Mouse (Mus musculus) liver, embryonic 14.5 days (tissue): ENCODE measurements around the gene Cdc42ep4. TPM values are rescaled to one million over a fixed set of nuclear protein-coding genes. Genes with fewer than 3 reads are reported as not detected.

ENCODE experiments used
- ATAC-seq: fragments of 200-750 bp; cut with Nextera tagmentation; 2 replicates; pipeline ENCODE4 v1.8.0; 2017; ENCODE audit warnings: moderate number of reproducible peaks, mild to moderate bottlenecking, moderate library complexity; ENCODE audit not compliant: insufficient read depth
- DNase-seq, 3 experiments: peaks; one replicate each; pipeline ENCODE4 v3.0.0-alpha.2; 2012 to 2013; ENCODE audit warnings: low read depth in 3 of 3, low spot score in 3 of 3
- H3K27ac ChIP-seq: fragments of 300-500 bp; sonication (generic); 2 replicates; pipeline ENCODE4 v1.5.1; 2014; ENCODE audit warnings: moderate library complexity, mild to moderate bottlenecking, control low read depth, inconsistent platforms
- H3K27me3 ChIP-seq: fragments of 300-500 bp; sonication (generic); 2 replicates; pipeline ENCODE4 v1.6.1; 2014; ENCODE audit warnings: mild to moderate bottlenecking, low read length, moderate library complexity; ENCODE audit not compliant: control insufficient read depth, insufficient read depth
- H3K36me3 ChIP-seq: fragments of 300-500 bp; sonication (generic); replicated peaks from 2 replicates; pipeline ENCODE4 v1.6.1; 2014; ENCODE audit warnings: low read depth; ENCODE audit not compliant: control insufficient read depth, insufficient read depth
- H3K4me1 ChIP-seq, 2 experiments: fragments of 200-500 bp in 1 of 2; fragments of 300-500 bp in 1 of 2; sonication (generic) in 1 of 2; replicated peaks; 2 replicates each; pipeline ENCODE4 v1.6.1; 2012 to 2014; ENCODE audit warnings: antibody characterized with exemption in 1 of 2, inconsistent platforms in 1 of 2, low read length in 1 of 2; ENCODE audit not compliant: control insufficient read depth in 2 of 2, insufficient read depth in 2 of 2
- H3K4me2 ChIP-seq: fragments of 300-500 bp; sonication (generic); 2 replicates; pipeline ENCODE4 v1.6.1; 2014; ENCODE audit warnings: low read depth, mild to moderate bottlenecking, control low read depth, moderate library complexity
- H3K4me3 ChIP-seq, 2 experiments: fragments of 200-500 bp in 1 of 2; fragments of 300-500 bp in 1 of 2; sonication (generic) in 1 of 2; 2 replicates each; pipeline ENCODE4 v1.5.1; 2012 to 2014; ENCODE audit warnings: low read depth in 2 of 2, low read length in 2 of 2, mild to moderate bottlenecking in 2 of 2, control low read depth in 1 of 2, inconsistent platforms in 1 of 2, moderate library complexity in 1 of 2; ENCODE audit not compliant: insufficient read depth in 1 of 2
- H3K9ac ChIP-seq: fragments of 300-500 bp; sonication (generic); replicated peaks from 2 replicates; pipeline ENCODE4 v1.6.1; 2014; ENCODE audit warnings: mild to moderate bottlenecking, control low read depth, moderate library complexity
- H3K9me3 ChIP-seq: fragments of 300-500 bp; sonication (generic); 2 replicates; pipeline ENCODE4 v1.6.1; 2016; ENCODE audit warnings: low read length, mixed read lengths; ENCODE audit not compliant: control insufficient read depth
- CTCF ChIP-seq: IDR thresholded peaks from 2 replicates; pipeline ENCODE4 v1.5.1; 2016; ENCODE audit warnings: antibody characterized with exemption, low read depth, control low read depth
- EP300 ChIP-seq: IDR thresholded peaks from 2 replicates; pipeline ENCODE4 v1.6.1; 2016; ENCODE audit warnings: antibody characterized with exemption, low read depth
- WGBS: fragments of 180-500 bp; shearing (Covaris S2); extraction: QIAGEN DNeasy Blood & Tissue Kit; methylation state at CpG from one replicate; pipeline ENCODE4 v1.1.7; 2014; ENCODE audit not compliant: insufficient replicate concordance; 5-methylcytosine and 5-hydroxymethylcytosine counted together
- polyA plus RNA-seq, 2 experiments: library from polyadenylated mRNA; depleted of rRNA in 1 of 2; stranded (reverse) in 1 of 2; unstranded in 1 of 2; fragments of >200 nt; fragmentation: Nextera tagmentation in 1 of 2; extraction: Ambion mirVana in 1 of 2; gene quantifications; 2 replicates each; pipeline versions ENCODE4 v1.2.1 to v1.2.3; 2012 to 2014

Gene Cdc42ep4
- polyA plus RNA-seq, 2 experiments = 9.0 to 10.0 TPM

- no peaks in the 10 kb centered on the region for H3K27me3 ChIP-seq
- H3K4me1 ChIP-seq = peaks cover 15 to 32% of the 10 kb centered on the region in 2 experiments
- no peaks in the 10 kb centered on the region for H3K9me3 ChIP-seq
- no peak overlapping the region for H3K9ac ChIP-seq
- no peak for TF ChIP-seq CTCF
- TF ChIP-seq EP300 = no peak
- DNase-seq (no peak), ATAC-seq (no peak)
- H3K27ac ChIP-seq = no peak overlapping the region
- WGBS = 80% methylated on average over 12 of the region's 12 CpGs
- H3K36me3 ChIP-seq = no peaks in the 10 kb centered on the region
- no peak overlapping the region for H3K4me3 ChIP-seq
- no peak overlapping the region for H3K4me2 ChIP-seq
These were observed 44.2 kb upstream of the Cdc42ep4 start for GRCm38 (mm10) chr11:113795846-113796245.

- DNase-seq = no peak
- 54% methylated on average over 16 of the region's 16 CpGs for WGBS
- H3K27ac ChIP-seq = no peak overlapping the region
- no peak overlapping the region for H3K4me2 ChIP-seq
- H3K9ac ChIP-seq = no peak overlapping the region
- H3K36me3 ChIP-seq = no peaks in the 10 kb centered on the region
- H3K9me3 ChIP-seq = no peaks in the 10 kb centered on the region
- TF ChIP-seq EP300 (no peak), CTCF (no peak)
- peaks cover 5 to 19% of the 10 kb centered on the region in 2 experiments for H3K4me1 ChIP-seq
- no peak overlapping the region for H3K4me3 ChIP-seq
- no peaks in the 10 kb centered on the region for H3K27me3 ChIP-seq
- no peak for ATAC-seq
These were observed 39.9 kb upstream of the Cdc42ep4 start for GRCm38 (mm10) chr11:113791357-113792215.

- Histone ChIP-seq H3K36me3 (no peaks in the 10 kb centered on the region), H3K4me3 (no peak overlapping the region), H3K4me2 (no peak overlapping the region), H3K9me3 (no peaks in the 10 kb centered on the region), H3K9ac (no peak overlapping the region), H3K4me1 (peaks cover 16 to 37% of the 10 kb centered on the region in 2 experiments), H3K27me3 (no peaks in the 10 kb centered on the region), H3K27ac (no peak overlapping the region)
- no peak for DNase-seq
- ATAC-seq = no peak
- 47% methylated on average over 1 of the region's 1 CpGs for WGBS
- TF ChIP-seq EP300 (no peak), CTCF (no peak)
These were observed 37.4 kb upstream of the Cdc42ep4 start for GRCm38 (mm10) chr11:113789101-113789500.

- no peaks in the 10 kb centered on the region for H3K36me3 ChIP-seq
- H3K4me3 ChIP-seq = no peak overlapping the region
- H3K27me3 ChIP-seq = no peaks in the 10 kb centered on the region
- no peak overlapping the region for H3K27ac ChIP-seq
- DNase-seq = peak in 1 of 3 experiments; percentile 42
- H3K4me2 ChIP-seq = no peak overlapping the region
- ATAC-seq = peak; percentile 52
- H3K4me1 ChIP-seq = peaks cover 16 to 37% of the 10 kb centered on the region in 2 experiments
- no peak for TF ChIP-seq CTCF
- no peak for TF ChIP-seq EP300
- H3K9me3 ChIP-seq = no peaks in the 10 kb centered on the region
- WGBS = 32% methylated on average over 2 of the region's 2 CpGs
- H3K9ac ChIP-seq = no peak overlapping the region
These were observed 36.6 kb upstream of the Cdc42ep4 start for GRCm38 (mm10) chr11:113788183-113788789.

- Histone ChIP-seq H3K4me1 (peaks cover 16 to 37% of the 10 kb centered on the region in 2 experiments), H3K27ac (no peak overlapping the region), H3K9ac (no peak overlapping the region), H3K36me3 (no peaks in the 10 kb centered on the region), H3K9me3 (no peaks in the 10 kb centered on the region), H3K4me2 (no peak overlapping the region), H3K4me3 (no peak overlapping the region), H3K27me3 (no peaks in the 10 kb centered on the region)
- 40% methylated on average over 13 of the region's 13 CpGs for WGBS
- DNase-seq (no peak), ATAC-seq (no peak)
- no peak for TF ChIP-seq CTCF
- TF ChIP-seq EP300 = no peak
These were observed 35.9 kb upstream of the Cdc42ep4 start for GRCm38 (mm10) chr11:113787432-113788182.
